Mouse (Mus musculus) G1E (cell line): ENCODE data around the gene Dkkl1. TPM values are rescaled to one million over a fixed set of nuclear protein-coding genes. Genes with fewer than 3 reads are reported as not detected.
"Not testable (repeated sequence)": the region's sequence is repeated elsewhere in the genome, so short reads cannot be mapped to it uniquely, and the experiment has no call there.

ENCODE experiments used
- ATAC-seq: 2 replicates; pipeline ENCODE4 v1.8.0; 2016; ENCODE audit warnings: mild to moderate bottlenecking; ENCODE audit not compliant: insufficient number of reproducible peaks, poor library complexity, low FRiP score, severe bottlenecking; ENCODE audit errors: extremely low read depth
- DNase-seq: peaks from one replicate; pipeline ENCODE4 v3.0.0; 2012; ENCODE audit warnings: low spot score
- H3K27me3 ChIP-seq: 2 replicates; pipeline ENCODE4 v1.6.1; 2012; ENCODE audit warnings: mild to moderate bottlenecking, low read length, inconsistent platforms; ENCODE audit not compliant: insufficient read depth
- H3K36me3 ChIP-seq: replicated peaks from 2 replicates; pipeline ENCODE3; 2012; ENCODE audit warnings: mild to moderate bottlenecking, inconsistent platforms
- H3K4me1 ChIP-seq: 2 replicates; pipeline ENCODE4 v1.6.1; 2012; ENCODE audit warnings: low read depth, low read length, inconsistent platforms, mixed read lengths; ENCODE audit not compliant: insufficient read depth
- H3K4me3 ChIP-seq: 2 replicates; pipeline ENCODE4 v1.5.1; 2012; ENCODE audit warnings: low read depth, mild to moderate bottlenecking, inconsistent platforms, low read length, moderate library complexity, mixed read lengths
- H3K9me3 ChIP-seq: replicated peaks from 2 replicates; pipeline ENCODE4 v1.6.1; 2012; ENCODE audit warnings: inconsistent platforms
- CTCF ChIP-seq: IDR thresholded peaks from 2 replicates; pipeline ENCODE4 v1.5.1; 2012; ENCODE audit warnings: low read depth, low read length, inconsistent platforms, mixed read lengths
- GATA1 ChIP-seq: IDR thresholded peaks from 2 replicates; pipeline ENCODE4 v1.6.1; 2012; ENCODE audit warnings: borderline replicate concordance, low read length, inconsistent platforms, mixed read lengths
- GATA2 ChIP-seq: IDR thresholded peaks from 2 replicates; pipeline ENCODE4 v1.6.1; 2012; ENCODE audit warnings: low read depth, low read length, inconsistent platforms, borderline replicate concordance
- POLR2AphosphoS5 ChIP-seq: IDR thresholded peaks from 2 replicates; pipeline ENCODE4 v1.6.1; 2012; ENCODE audit warnings: low read depth, low read length, inconsistent platforms; ENCODE audit not compliant: insufficient replicate concordance
- TAL1 ChIP-seq: conservative IDR thresholded peaks from 2 replicates; pipeline ENCODE4 v1.6.1; 2012; ENCODE audit warnings: low read depth, low read length, inconsistent platforms, mixed read lengths
- polyA plus RNA-seq: library from polyadenylated mRNA; stranded (reverse); fragments of >175 nt; gene quantifications from 2 replicates; pipeline ENCODE4 v1.2.3, GENCODE M21; 2012
- total RNA-seq, 2 experiments: library from RNA; stranded (forward) in 1 of 2; stranded (reverse) in 1 of 2; fragments of 200-1000 nt in 1 of 2; fragments of >200 nt in 1 of 2; fragmentation: Nextera tagmentation in 1 of 2; gene quantifications; 2 replicates each; pipeline ENCODE4 v1.2.3; 2014 to 2017

Gene Dkkl1
- total and polyA plus RNA-seq, 3 experiments: 0.11 TPM; not detected in 2

DNA sequence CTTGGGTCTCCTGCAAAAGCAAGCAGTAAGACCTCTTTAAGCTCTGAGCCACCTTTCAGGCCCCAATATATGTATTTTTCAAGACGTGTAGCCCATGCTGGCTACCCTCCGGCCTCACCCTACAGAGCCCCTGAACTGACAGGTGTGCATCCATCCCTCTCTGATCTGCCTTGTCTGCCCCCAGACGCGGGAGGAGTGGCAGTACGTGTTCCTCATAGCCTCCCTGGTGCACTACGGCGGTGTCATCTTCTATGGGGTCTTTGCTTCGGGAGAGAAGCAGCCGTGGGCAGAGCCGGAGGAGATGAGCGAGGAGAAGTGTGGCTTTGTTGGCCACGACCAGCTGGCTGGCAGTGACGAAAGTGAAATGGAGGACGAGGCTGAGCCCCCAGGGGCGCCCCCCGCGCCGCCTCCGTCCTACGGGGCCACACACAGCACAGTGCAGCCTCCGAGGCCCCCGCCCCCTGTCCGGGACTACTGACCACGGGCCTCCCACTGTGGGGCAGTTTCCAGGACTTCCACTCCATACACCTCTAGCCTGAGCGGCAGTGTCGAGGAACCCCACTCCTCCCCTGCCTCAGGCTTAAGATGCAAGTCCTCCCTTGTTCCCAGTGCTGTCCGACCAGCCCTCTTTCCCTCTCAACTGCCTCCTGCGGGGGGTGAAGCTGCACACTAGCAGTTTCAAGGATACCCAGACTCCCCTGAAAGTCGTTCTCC, 37.2 kb downstream of the Dkkl1 start:
- Histone ChIP-seq H3K4me1 (peaks cover 19% of the 10 kb centered on the region), H3K9me3 (peaks cover 14% of the 10 kb centered on the region), H3K4me3 (no peak overlapping the region; the same call in 1 of the 2 replicates), H3K36me3 (no peaks in the 10 kb centered on the region), H3K27me3 (peaks cover 64% of the 10 kb centered on the region)
- TF ChIP-seq GATA2 (no peak), TAL1 (no peak), CTCF (no peak), POLR2AphosphoS5 (no peak), GATA1 (no peak)
- DNase-seq (no peak), ATAC-seq (no peak)

DNA sequence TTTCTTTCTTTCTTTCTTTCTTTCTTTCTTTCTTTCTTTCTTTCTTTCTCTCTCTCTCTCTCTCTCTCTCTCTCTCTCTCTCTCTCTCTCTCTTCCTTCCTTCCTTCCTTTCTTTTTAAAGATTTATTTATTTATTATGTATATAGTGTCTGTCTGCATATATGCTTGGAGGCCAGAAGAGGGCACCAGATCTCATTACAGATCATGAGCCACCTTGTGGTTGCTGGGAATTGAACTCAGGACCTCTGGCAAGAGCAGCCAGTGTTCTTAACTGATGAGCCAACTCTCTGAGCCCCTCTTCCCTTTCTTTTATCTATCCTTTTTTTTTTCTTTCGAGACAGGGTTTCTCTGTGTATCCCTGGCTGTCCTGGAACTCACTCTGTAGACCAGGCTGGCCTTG, 38.2 kb downstream of the Dkkl1 start:
- not testable (repeated sequence) for DNase-seq, H3K36me3 ChIP-seq, ATAC-seq, H3K4me3 ChIP-seq
- peaks cover 21% of the 10 kb centered on the region for H3K9me3 ChIP-seq
- H3K27me3 ChIP-seq: peaks cover 58% of the 10 kb centered on the region
- H3K4me1 ChIP-seq: peaks cover 19% of the 10 kb centered on the region

DNA sequence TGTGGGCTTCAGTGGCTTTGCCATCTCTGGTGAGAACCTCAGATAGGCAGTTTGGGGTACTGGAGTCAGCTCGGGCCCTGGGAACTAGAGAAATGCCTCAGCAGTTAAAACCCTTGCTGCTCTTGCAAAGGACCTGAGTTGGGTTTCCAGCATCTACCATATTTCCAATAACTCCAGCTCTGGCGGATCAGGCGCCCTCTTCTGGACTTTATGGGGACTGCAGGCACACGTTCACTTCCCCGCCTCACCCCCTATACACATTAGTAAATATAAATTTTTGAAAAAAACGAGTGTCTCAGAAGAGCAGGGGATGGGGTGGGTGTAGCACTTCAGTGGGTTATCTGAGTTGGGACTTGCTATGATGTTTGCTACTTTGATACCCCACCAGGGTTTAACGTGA, 39.0 kb downstream of the Dkkl1 start:
- Histone ChIP-seq H3K4me1 (peaks cover 18% of the 10 kb centered on the region), H3K36me3 (no peaks in the 10 kb centered on the region), H3K27me3 (peaks cover 57% of the 10 kb centered on the region), H3K4me3 (no peak overlapping the region), H3K9me3 (peaks cover 25% of the 10 kb centered on the region)
- ATAC-seq: no peak
- TF ChIP-seq CTCF (0 out of 2 replicates have a peak, but pooled peaks have one; percentile 17), GATA2 (no peak)
- no peak for DNase-seq

DNA sequence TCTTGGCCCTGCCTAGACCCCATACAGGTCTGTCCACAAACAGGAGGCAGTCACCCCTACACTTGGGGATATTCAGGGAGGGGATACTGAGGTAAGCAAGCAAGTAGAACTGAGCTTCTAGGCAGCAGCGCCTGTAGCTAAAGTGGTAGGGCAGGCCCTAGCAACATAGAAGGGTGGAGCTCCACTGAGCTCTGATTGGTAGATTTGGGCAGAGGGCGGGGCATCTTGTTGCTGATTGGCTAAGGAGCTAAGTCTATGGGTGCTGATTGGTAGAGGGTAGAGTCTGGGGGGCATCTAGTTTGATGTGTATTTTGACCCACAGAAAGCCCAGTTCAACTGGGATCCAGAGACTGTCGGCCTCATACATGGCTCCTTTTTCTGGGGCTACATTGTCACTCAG, 42.5 kb downstream of the Dkkl1 start:
- peaks cover 55% of the 10 kb centered on the region for H3K27me3 ChIP-seq
- H3K4me1 ChIP-seq: peaks cover 13% of the 10 kb centered on the region; the same call in 1 of the 2 replicates

DNA sequence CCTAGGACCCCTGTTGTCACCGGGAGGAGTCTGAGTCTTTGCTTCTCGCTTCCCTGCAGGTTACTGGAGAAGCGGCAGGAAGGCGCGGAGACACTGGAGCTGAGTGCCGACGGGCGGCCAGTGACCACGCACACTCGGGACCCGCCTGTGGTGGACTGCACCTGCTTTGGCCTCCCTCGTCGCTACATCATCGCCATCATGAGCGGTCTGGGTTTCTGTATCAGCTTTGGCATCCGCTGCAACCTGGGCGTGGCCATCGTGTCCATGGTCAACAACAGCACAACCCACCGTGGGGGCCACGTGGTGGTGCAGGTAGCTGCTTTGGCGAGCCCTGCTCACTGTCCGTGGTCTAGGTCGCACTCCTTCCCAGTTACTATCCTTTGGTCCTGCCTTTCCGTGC, 43.3 kb downstream of the Dkkl1 start:
- TF ChIP-seq GATA1: no peak
- TF ChIP-seq POLR2AphosphoS5: no peak
- TF ChIP-seq CTCF: no peak
- TF ChIP-seq TAL1: no peak
- TF ChIP-seq GATA2: no peak
- Histone ChIP-seq H3K9me3 (peaks cover 25% of the 10 kb centered on the region), H3K4me1 (peaks cover 19% of the 10 kb centered on the region), H3K36me3 (no peaks in the 10 kb centered on the region), H3K4me3 (no peak overlapping the region), H3K27me3 (peaks cover 59% of the 10 kb centered on the region)
- DNase-seq (no peak), ATAC-seq (no peak)

More for the DNA sequence above, 42.5 kb downstream of the Dkkl1 start:
- no peak for TF ChIP-seq TAL1
- TF ChIP-seq POLR2AphosphoS5: no peak
- no peak for TF ChIP-seq GATA1
- TF ChIP-seq CTCF: no peak
- TF ChIP-seq GATA2: no peak
- no peak for ATAC-seq
- H3K9me3 ChIP-seq: peaks cover 25% of the 10 kb centered on the region
- no peak overlapping the region for H3K4me3 ChIP-seq
- no peaks in the 10 kb centered on the region for H3K36me3 ChIP-seq
- no peak for DNase-seq

DNA sequence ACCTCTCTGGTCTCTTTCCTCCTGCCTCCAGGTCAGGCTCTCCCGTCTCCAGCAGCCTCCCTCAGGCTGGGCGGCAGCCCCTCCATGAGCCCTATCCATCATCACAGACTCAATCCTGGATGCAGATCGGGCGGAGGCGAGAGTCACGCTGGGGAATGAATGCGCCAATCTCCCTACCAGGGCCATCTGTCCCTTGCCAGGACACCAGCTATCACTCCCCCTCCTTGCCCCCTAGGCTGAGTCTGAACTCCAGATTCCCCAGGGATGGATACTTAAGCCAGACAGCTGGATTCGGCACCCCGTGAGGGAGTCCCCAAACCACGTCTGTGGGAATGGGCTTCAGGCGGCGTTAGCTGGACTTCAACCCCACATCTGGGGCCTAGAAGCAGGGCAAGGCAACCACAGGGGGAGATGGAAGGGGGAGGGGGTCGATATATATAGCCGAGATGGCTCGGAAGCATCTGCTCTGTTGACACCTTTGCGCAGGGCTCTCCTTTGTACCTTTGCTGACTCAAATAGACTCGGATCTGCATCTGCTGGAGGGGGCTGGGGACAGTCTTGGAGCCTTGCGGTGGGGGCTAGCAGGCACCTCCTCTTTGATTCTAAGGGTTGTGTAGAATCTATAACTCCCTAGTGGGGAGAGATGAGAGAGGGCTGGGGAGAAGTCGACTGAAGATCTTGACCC, 44.0 kb downstream of the Dkkl1 start:
- ATAC-seq: no peak

More for the DNA sequence above, 44.0 kb downstream of the Dkkl1 start:
- H3K9me3 ChIP-seq: peaks cover 25% of the 10 kb centered on the region
- H3K27me3 ChIP-seq: peaks cover 66% of the 10 kb centered on the region
- TF ChIP-seq POLR2AphosphoS5 (no peak), CTCF (no peak), GATA2 (no peak), TAL1 (no peak), GATA1 (no peak)
- no peak for DNase-seq
- no peak overlapping the region for H3K4me3 ChIP-seq
- H3K4me1 ChIP-seq: peaks cover 23% of the 10 kb centered on the region
- no peaks in the 10 kb centered on the region for H3K36me3 ChIP-seq
